Mouse (Mus musculus) C2C12 (cell line): ENCODE measurements around the gene Foxp2.

Source experiments
- CEBPB ChIP-seq: IDR thresholded peaks from one replicate; pipeline ENCODE4 v1.6.1; 2011; ENCODE audit warnings: low read depth, mild to moderate bottlenecking, control low read depth, moderate library complexity
- CTCF ChIP-seq: IDR thresholded peaks from one replicate; pipeline ENCODE4 v1.5.1; 2011; ENCODE audit not compliant: control insufficient read depth, insufficient read depth, insufficient read length
- FOSL1 ChIP-seq: IDR thresholded peaks from one replicate; pipeline ENCODE4 v1.8.0; 2011; ENCODE audit warnings: mild to moderate bottlenecking, low read length; ENCODE audit not compliant: poor library complexity, insufficient read depth, severe bottlenecking
- MAX ChIP-seq: IDR thresholded peaks from one replicate; pipeline ENCODE4 v1.6.1; 2011; ENCODE audit warnings: mild to moderate bottlenecking, control low read depth
- MYOG ChIP-seq: IDR thresholded peaks from one replicate; pipeline ENCODE4 v1.6.1; 2011; ENCODE audit not compliant: control insufficient read depth, insufficient read length; ENCODE audit errors: extremely low read depth
- USF1 ChIP-seq: IDR thresholded peaks from one replicate; pipeline ENCODE4 v1.6.1; 2011; ENCODE audit warnings: low read depth, mild to moderate bottlenecking, control low read depth, moderate library complexity

- TF ChIP-seq CTCF (no peak), USF1 (no peak), MAX (no peak), FOSL1 (no peak), MYOG (no peak), CEBPB (no peak)
Measured at GRCm38 (mm10) chr6:15008113-15008512, 107.0 kb downstream of the Foxp2 start.
